Mouse (Mus musculus): ENCODE data around the gene Eif2b3. TPM values are rescaled to one million over a fixed set of nuclear protein-coding genes. Genes with fewer than 3 reads are reported as not detected.
A peak's percentile ranks its signal among the peaks of the same experiment; 100 is the strongest.

Eif2b3 gene
- total and polyA plus RNA-seq, 2 experiments from 2014 or later = 20.7 to 57.5 TPM

DNA sequence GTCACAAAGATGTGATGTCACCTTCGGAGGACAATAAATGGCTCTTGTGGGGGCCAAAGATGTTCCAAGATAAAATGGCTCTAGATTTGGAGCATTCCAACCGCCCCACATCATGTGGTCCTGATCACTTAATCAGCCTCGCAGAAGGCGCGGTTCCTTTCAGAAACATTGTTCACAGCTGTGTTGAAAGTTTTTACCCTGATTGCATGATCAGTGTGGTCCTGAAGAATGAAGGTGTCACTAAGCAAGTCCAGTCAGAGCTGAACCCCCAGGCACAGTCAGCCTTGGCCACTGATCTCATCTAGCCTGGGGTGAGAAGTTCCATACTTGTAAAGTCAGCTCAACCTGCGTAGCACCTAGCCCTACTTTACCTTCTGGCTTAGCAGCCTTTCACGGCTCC is 98.7 kb downstream of the Eif2b3 start:
- H3K4me1 ChIP-seq (ENCODE audit: insufficient read depth, low read length) = no peaks in the 10 kb centered on the region
- WGBS = 94% methylated on average over 7 of the region's 7 CpGs
- DNase-seq (ENCODE audit: low spot score) (no peak), ATAC-seq (ENCODE audit: low FRiP score) (no peak)
- H3K9ac ChIP-seq (replicated peaks; ENCODE audit: low read length, poor library complexity, severe bottlenecking) = no peak overlapping the region
- TF ChIP-seq CTCF (IDR thresholded peaks at IDR 0.05) = no peak
- H3K4me2 ChIP-seq (ENCODE audit: low read depth, low read length, poor library complexity, severe bottlenecking) = no peak overlapping the region
- H3K36me3 ChIP-seq (ENCODE audit: insufficient read depth, low read length) = peaks cover 15% of the 10 kb centered on the region; the same call in 1 of the 2 replicates
- no peaks in the 10 kb centered on the region for H3K9me3 ChIP-seq (ENCODE audit: low read length)
- no peaks in the 10 kb centered on the region for H3K27me3 ChIP-seq (ENCODE audit: insufficient read depth, low read length)
- no peak overlapping the region for H3K4me3 ChIP-seq (ENCODE audit: low read depth, low read length)
- no peak overlapping the region for H3K27ac ChIP-seq (ENCODE audit: low read depth, low read length)

GRCm38 (mm10) chr4:117119636-117120035 is 100.4 kb downstream of the Eif2b3 start:
- H3K4me1 ChIP-seq (ENCODE audit: insufficient read depth, low read length) = no peaks in the 10 kb centered on the region
- no peak for TF ChIP-seq CTCF (IDR thresholded peaks at IDR 0.05)
- H3K9me3 ChIP-seq (ENCODE audit: low read length) = no peaks in the 10 kb centered on the region
- 70% methylated on average over 5 of the region's 5 CpGs for WGBS
- H3K36me3 ChIP-seq (ENCODE audit: insufficient read depth, low read length) = 0 out of 2 replicates have a peak, but pooled peaks cover 5% of the 10 kb centered on the region
- peak overlapping the region; percentile 94 for H3K27ac ChIP-seq (ENCODE audit: low read depth, low read length)
- H3K4me3 ChIP-seq (ENCODE audit: low read depth, low read length) = peak overlapping the region; percentile 57
- H3K27me3 ChIP-seq (ENCODE audit: insufficient read depth, low read length) = no peaks in the 10 kb centered on the region
- peak overlapping the region; percentile 86 for H3K4me2 ChIP-seq (ENCODE audit: low read depth, low read length, poor library complexity, severe bottlenecking)
- DNase-seq (ENCODE audit: low spot score) (no peak), ATAC-seq (ENCODE audit: low FRiP score) (peak; percentile 5; the same call in 1 of the 2 replicates)
- peak overlapping the region; percentile 74 for H3K9ac ChIP-seq (replicated peaks; ENCODE audit: low read length, poor library complexity, severe bottlenecking)

DNA sequence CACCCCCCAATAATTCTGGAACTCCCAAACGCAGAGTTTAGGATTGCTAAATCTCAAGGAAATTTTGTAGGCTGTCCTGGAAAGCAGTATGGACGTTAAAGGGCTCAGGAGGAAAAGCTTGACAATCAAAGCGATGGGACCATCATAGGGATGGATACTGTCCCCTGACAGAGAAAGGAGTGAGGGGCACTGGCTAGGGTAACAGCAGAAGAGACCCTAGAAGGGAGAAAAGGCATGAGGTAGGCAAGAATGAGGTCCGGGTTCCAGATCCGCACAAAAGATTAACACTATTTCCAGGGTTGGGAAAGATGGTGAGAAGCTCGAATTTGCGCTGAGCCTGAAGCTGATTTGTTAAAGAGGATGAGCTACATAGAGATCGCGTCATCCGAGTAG is 100.8 kb downstream of the Eif2b3 start:
- peak overlapping the region; percentile 86 for H3K4me2 ChIP-seq (ENCODE audit: low read depth, low read length, poor library complexity, severe bottlenecking)
- H3K9me3 ChIP-seq (ENCODE audit: low read length) = no peaks in the 10 kb centered on the region
- no peak for TF ChIP-seq CTCF (IDR thresholded peaks at IDR 0.05)
- peak overlapping the region; percentile 94 for H3K27ac ChIP-seq (ENCODE audit: low read depth, low read length)
- no peaks in the 10 kb centered on the region for H3K27me3 ChIP-seq (ENCODE audit: insufficient read depth, low read length)
- no peak for DNase-seq (ENCODE audit: low spot score)
- 7% methylated on average over 10 of the region's 10 CpGs for WGBS
- 0 out of 2 replicates have a peak, but pooled peaks cover 4% of the 10 kb centered on the region for H3K36me3 ChIP-seq (ENCODE audit: insufficient read depth, low read length)
- H3K4me3 ChIP-seq (ENCODE audit: low read depth, low read length) = peak overlapping the region; percentile 57
- H3K9ac ChIP-seq (replicated peaks; ENCODE audit: low read length, poor library complexity, severe bottlenecking) = peak overlapping the region; percentile 74
- ATAC-seq (ENCODE audit: low FRiP score) = peak; percentile 14; the same call in 1 of the 2 replicates
- 0 out of 2 replicates have a peak, but pooled peaks cover under 1% of the 10 kb centered on the region for H3K4me1 ChIP-seq (ENCODE audit: insufficient read depth, low read length)

DNA sequence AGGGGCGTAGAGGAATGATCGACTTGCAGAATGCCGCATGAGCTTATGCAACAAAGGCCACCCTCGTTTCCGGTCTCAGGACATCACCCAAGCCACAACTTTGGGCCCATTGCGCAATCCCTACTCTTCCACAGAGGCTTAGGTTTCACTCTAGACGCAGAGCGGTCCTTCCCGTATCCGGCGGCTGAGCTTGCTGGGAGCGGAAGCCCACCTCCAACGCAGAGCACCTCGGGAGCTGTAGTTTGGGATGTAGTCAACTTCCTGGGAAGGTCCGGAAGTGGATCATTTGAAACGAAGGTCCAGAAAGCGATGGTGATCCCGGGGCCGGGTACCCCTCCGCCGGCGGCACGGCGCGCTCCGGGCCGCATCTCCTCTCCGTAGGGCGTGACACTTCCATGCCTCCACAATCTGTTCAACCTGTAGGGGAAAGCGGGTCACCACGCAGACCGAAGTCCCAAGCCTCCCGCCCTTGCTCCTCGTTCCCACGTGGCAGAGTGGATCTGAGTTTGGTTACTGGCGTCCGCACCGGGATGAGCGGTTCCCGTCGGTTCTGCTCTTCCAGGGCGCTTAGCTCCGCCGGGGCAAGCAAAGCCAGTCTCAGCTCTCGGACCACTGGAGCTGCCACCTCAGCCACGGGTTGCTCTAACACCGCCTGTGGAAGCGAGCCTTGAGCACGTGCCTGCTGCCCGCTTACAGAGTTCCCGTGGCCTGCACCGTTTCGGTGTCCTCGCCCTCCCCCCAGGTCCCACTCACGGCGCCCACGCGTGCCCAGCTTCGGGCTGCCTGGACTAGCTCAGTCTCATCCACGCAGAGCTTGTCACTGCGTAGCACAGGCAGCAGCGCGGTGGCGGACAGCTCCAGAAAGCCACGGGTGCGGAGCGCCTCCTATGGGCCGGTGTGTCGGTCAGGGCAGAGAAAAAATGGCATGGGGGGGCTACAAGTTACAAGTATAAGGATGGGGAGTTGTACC is 101.5 kb downstream of the Eif2b3 start:
- Histone ChIP-seq H3K4me1 (ENCODE audit: insufficient read depth, low read length) (peaks cover 7% of the 10 kb centered on the region; the same call in 1 of the 2 replicates), H3K27ac (ENCODE audit: low read depth, low read length) (peak overlapping the region; percentile 94), H3K4me2 (ENCODE audit: low read depth, low read length, poor library complexity, severe bottlenecking) (peak overlapping the region; percentile 86), H3K9me3 (ENCODE audit: low read length) (no peaks in the 10 kb centered on the region), H3K9ac (replicated peaks; ENCODE audit: low read length, poor library complexity, severe bottlenecking) (peak overlapping the region; percentile 74), H3K36me3 (ENCODE audit: insufficient read depth, low read length) (no peaks in the 10 kb centered on the region), H3K27me3 (ENCODE audit: insufficient read depth, low read length) (no peaks in the 10 kb centered on the region), H3K4me3 (ENCODE audit: low read depth, low read length) (peak overlapping the region; percentile 57)
- DNase-seq (ENCODE audit: low spot score) = peak; percentile 97
- WGBS = under 1% methylated on average over 69 of the region's 69 CpGs
- peak; percentile 82 for TF ChIP-seq CTCF (IDR thresholded peaks at IDR 0.05)
- peak; percentile 93 for ATAC-seq (ENCODE audit: low FRiP score)

DNA sequence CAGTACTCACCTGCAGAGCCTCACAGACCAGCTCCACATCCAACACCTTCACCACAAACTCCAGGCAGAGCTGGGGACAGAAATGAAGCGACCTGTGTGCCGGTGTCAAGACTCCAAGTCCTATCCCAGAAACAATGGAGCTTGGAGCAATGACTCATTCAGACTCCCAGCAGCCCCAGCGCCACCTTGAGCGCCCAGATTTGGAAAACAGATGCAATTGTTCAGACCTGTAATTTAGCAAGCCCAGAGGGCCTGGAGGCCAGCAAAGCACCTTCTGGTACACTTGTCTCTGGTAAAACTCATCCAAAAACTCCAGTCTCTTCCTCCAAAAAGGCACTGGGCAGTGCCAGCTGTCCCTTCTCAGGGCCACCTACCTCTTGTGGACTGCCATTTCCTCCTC is 103.0 kb downstream of the Eif2b3 start:
- WGBS = 88% methylated on average over 4 of the region's 4 CpGs
- Histone ChIP-seq H3K4me2 (ENCODE audit: low read depth, low read length, poor library complexity, severe bottlenecking) (no peak overlapping the region), H3K27ac (ENCODE audit: low read depth, low read length) (no peak overlapping the region), H3K36me3 (ENCODE audit: insufficient read depth, low read length) (no peaks in the 10 kb centered on the region), H3K4me1 (ENCODE audit: insufficient read depth, low read length) (peaks cover 7% of the 10 kb centered on the region; the same call in 1 of the 2 replicates), H3K9me3 (ENCODE audit: low read length) (no peaks in the 10 kb centered on the region), H3K27me3 (ENCODE audit: insufficient read depth, low read length) (no peaks in the 10 kb centered on the region), H3K9ac (replicated peaks; ENCODE audit: low read length, poor library complexity, severe bottlenecking) (no peak overlapping the region), H3K4me3 (ENCODE audit: low read depth, low read length) (no peak overlapping the region)
- DNase-seq (ENCODE audit: low spot score) = no peak
- ATAC-seq (ENCODE audit: low FRiP score) = no peak
- no peak for TF ChIP-seq CTCF (IDR thresholded peaks at IDR 0.05)
